In the genomic region with DNA sequence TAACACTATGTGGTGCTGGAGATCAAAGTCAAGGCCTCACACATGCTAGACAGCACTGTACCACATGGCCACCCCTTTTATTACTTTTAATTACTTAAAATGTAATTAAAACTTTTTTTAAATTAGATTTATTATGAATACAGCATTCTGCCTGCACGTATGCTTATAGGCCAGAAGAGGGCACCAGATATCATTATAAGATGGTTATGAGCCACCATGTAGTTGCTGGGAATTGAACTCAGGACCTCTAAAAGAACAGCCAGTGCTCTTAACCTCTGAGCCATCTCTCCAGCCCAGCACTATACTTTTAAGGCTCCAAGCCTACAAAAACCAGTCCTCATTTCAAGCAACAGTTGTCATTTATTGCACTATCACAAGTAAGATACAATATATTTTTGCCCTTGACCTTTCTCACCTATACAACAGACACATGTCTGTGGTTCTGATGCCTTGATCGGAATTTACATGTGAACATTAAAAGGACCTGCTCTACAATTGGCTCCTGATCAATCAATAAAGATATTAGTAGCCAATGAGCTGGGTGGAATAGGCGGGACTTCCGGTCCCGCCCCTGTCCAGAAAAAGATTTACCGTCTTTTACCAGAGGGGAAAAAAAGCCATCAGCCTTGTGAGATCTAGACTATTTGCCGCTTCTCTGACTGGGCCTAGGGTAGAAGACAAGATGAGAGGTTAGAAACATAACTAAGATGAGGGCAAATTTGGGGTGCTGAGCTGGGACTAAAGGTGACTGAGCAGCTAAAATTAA, we compare ENCODE assay signal across 10 mouse cellular contexts. TPM values are rescaled to one million over a fixed set of nuclear protein-coding genes. Genes with fewer than 3 reads are reported as not detected.
DNase-seq lines count a peak whose midpoint lies in the region; ATAC-seq and TF ChIP-seq lines count a peak whose summit lies in the region.
"Had no signal": no experiment of that assay in that cellular context is flagged by ENCODE, and none has a peak within 500 bp of the region (broad histone marks: within the 10 kb centered on the region; RNA-seq: fewer than 3 reads in every experiment).

No protein-coding gene starts in this region.

- H3K36me3 ChIP-seq in heart, embryonic 10.5 days, result no peaks in the 10 kb centered on the region
- no peaks in the 10 kb centered on the region for H3K36me3 ChIP-seq in E14TG2a.4 (ENCODE audit: insufficient read depth, low read length)
- no peaks in the 10 kb centered on the region for H3K36me3 ChIP-seq in forebrain, embryonic 12.5 days (replicated peaks)
- H3K36me3 ChIP-seq: heart, embryonic 15.5 days; liver, embryonic 13.5 days had no signal

- no peak for DNase-seq in heart, embryonic 10.5 days (ENCODE audit: low spot score)
- no peak for DNase-seq in heart, postnatal 10 days
- peak; percentile 19 for DNase-seq in lung, postnatal 36 days
- no peak for DNase-seq in layer of hippocampus, postnatal 10 days (ENCODE audit: low spot score in 2 of 2)
- no peak for DNase-seq in layer of hippocampus, adult 8-10 months (ENCODE audit: low spot score in 2 of 2)
- no peak for DNase-seq in gastrocnemius, postnatal 4 days (ENCODE audit: low spot score in 2 of 2)
- DNase-seq: liver, embryonic 13.5 days had no signal

- intact Hi-C loops in heart, postnatal 10 days (cut with DNase I), result loop anchor here (10.0 kb wide), 1 partner anchor 163 kb away; no protein-coding TSS in a partner anchor

- no peak overlapping the region for H3K9ac ChIP-seq in forebrain, embryonic 12.5 days
- H3K9ac ChIP-seq: heart, embryonic 15.5 days; liver, embryonic 13.5 days had no signal

- H3K4me2 ChIP-seq in forebrain, embryonic 12.5 days, result 0 out of 2 replicates have a peak overlapping the region, but pooled peaks have one; percentile 13
- H3K4me2 ChIP-seq: heart, embryonic 15.5 days; liver, embryonic 13.5 days had no signal

- no peaks in the 10 kb centered on the region for H3K27me3 ChIP-seq in heart, embryonic 10.5 days (ENCODE audit: insufficient read depth, poor library complexity, severe bottlenecking)
- H3K27me3 ChIP-seq in E14TG2a.4 (ENCODE audit: insufficient read depth, low read length), result no peaks in the 10 kb centered on the region
- H3K27me3 ChIP-seq in forebrain, embryonic 12.5 days, result no peaks in the 10 kb centered on the region
- H3K27me3 ChIP-seq: heart, embryonic 15.5 days had no signal

- no peaks in the 10 kb centered on the region for H3K9me3 ChIP-seq in heart, embryonic 10.5 days
- H3K9me3 ChIP-seq in E14TG2a.4 (ENCODE audit: low read length), result no peaks in the 10 kb centered on the region
- 0 out of 2 replicates have a peak, but pooled peaks cover 2% of the 10 kb centered on the region for H3K9me3 ChIP-seq in forebrain, embryonic 12.5 days
- H3K9me3 ChIP-seq: heart, embryonic 15.5 days had no signal

- H3K4me3 ChIP-seq in heart, embryonic 10.5 days, result peak overlapping the region; percentile 27; the same call in 1 of the 2 replicates
- H3K4me3 ChIP-seq in E14TG2a.4 (replicated peaks; ENCODE audit: low read length), result peak overlapping the region; percentile 79
- H3K4me3 ChIP-seq in forebrain, embryonic 12.5 days (replicated peaks), result peak overlapping the region; percentile 19
- H3K4me3 ChIP-seq: heart, embryonic 15.5 days; liver, embryonic 13.5 days had no signal

- no peaks in the 10 kb centered on the region for H3K4me1 ChIP-seq in heart, embryonic 10.5 days
- peaks cover 34% of the 10 kb centered on the region for H3K4me1 ChIP-seq in E14TG2a.4 (replicated peaks; ENCODE audit: low read depth, low read length)
- no peaks in the 10 kb centered on the region for H3K4me1 ChIP-seq in forebrain, embryonic 12.5 days

- TF ChIP-seq CTCF in E14TG2a.4 (conservative IDR thresholded peaks at IDR 0.05; ENCODE audit: low read length), result peak; percentile 22; the same call in 1 of the 2 replicates

- no peak; the same call in 1 of the 2 replicates for ATAC-seq in forebrain, embryonic 12.5 days (ENCODE audit: low FRiP score)

- WGBS in heart, embryonic 10.5 days, result 26% methylated on average over 7 of the region's 7 CpGs
- 33% methylated on average over 7 of the region's 7 CpGs for WGBS in forebrain, embryonic 12.5 days

- H3K27ac ChIP-seq in heart, embryonic 10.5 days, result no peak overlapping the region
- H3K27ac ChIP-seq in forebrain, embryonic 12.5 days, result no peak overlapping the region
- H3K27ac ChIP-seq: heart, embryonic 15.5 days; liver, embryonic 13.5 days had no signal

RNA-seq across cellular contexts. Expression of a gene that starts 4.6 kb away (rescaled TPM):
- 88.0 and 96.0 TPM in 2 replicates for polyA plus RNA-seq in heart, embryonic 10.5 days (2016; fragmentation: Nextera tagmentation; extraction: Ambion mirVana)
- 10 to 100 TPM; 26.9 to 27.4 TPM for total RNA-seq in heart, postnatal 10 days (2021)
- polyA plus RNA-seq in forebrain, embryonic 12.5 days (2016; fragmentation: Nextera tagmentation; extraction: Ambion mirVana), result 67.0 and 74.1 TPM in 2 replicates
- total RNA-seq in layer of hippocampus, postnatal 10 days (2021), result 10 to 100 TPM; 67.8 to 70.3 TPM
- 10 to 100 TPM; 61.8 to 69.3 (median 64.6) TPM for total RNA-seq in layer of hippocampus, adult 8-10 months (2022)
- total RNA-seq in gastrocnemius, postnatal 4 days (2021), result 10 to 100 TPM; 25.6 to 28.0 TPM

RNA-seq across cellular contexts. Expression of a gene that starts 5.5 kb away (rescaled TPM):
- 38.3 and 47.6 TPM in 2 replicates for polyA plus RNA-seq in heart, embryonic 10.5 days (2016; fragmentation: Nextera tagmentation; extraction: Ambion mirVana)
- total RNA-seq in heart, postnatal 10 days (2021), result 1 to 10 TPM; 8.2 to 9.7 TPM
- 43.6 and 45.3 TPM in 2 replicates for polyA plus RNA-seq in forebrain, embryonic 12.5 days (2016; fragmentation: Nextera tagmentation; extraction: Ambion mirVana)
- 10 to 100 TPM; 17.4 to 23.2 TPM for total RNA-seq in layer of hippocampus, postnatal 10 days (2021)
- 10 to 100 TPM; 19.8 to 30.2 (median 22.3) TPM for total RNA-seq in layer of hippocampus, adult 8-10 months (2022)
- total RNA-seq in gastrocnemius, postnatal 4 days (2021), result 10 to 100 TPM; 11.5 to 12.7 TPM

Comparison
In these comparisons a context has a peak if more than half of its experiments do, and no peak if none do; other contexts are left out.
1. H3K4me3 ChIP-seq: peak in every context shown above with its lines; median percentile 79 in E14TG2a.4; 27 in heart, embryonic 10.5 days; 19 in forebrain, embryonic 12.5 days.